Mouse (Mus musculus) neural tube, embryonic 13.5 days (tissue): ENCODE results near the gene Olfr222. TPM values are rescaled to one million over a fixed set of nuclear protein-coding genes. Genes with fewer than 3 reads are reported as not detected.

Experiments
- ATAC-seq: fragments of 200-750 bp; cut with Nextera tagmentation; 2 replicates; pipeline ENCODE4 v1.8.0; 2017; ENCODE audit warnings: low read depth, mild to moderate bottlenecking, moderate TSS enrichment, moderate library complexity
- H3K27ac ChIP-seq: fragments of 300-500 bp; sonication (generic); replicated peaks from 2 replicates; pipeline ENCODE4 v1.5.1; 2015; ENCODE audit warnings: moderate library complexity, mild to moderate bottlenecking, inconsistent platforms
- H3K27me3 ChIP-seq: fragments of 300-500 bp; sonication (generic); 2 replicates; pipeline ENCODE4 v1.6.1; 2015; ENCODE audit warnings: mild to moderate bottlenecking, inconsistent platforms
- H3K36me3 ChIP-seq: fragments of 300-500 bp; sonication (generic); 2 replicates; pipeline ENCODE4 v1.6.1; 2015; ENCODE audit warnings: mild to moderate bottlenecking, inconsistent platforms
- H3K4me1 ChIP-seq: fragments of 300-500 bp; sonication (generic); replicated peaks from 2 replicates; pipeline ENCODE4 v1.6.1; 2015; ENCODE audit warnings: inconsistent platforms
- H3K4me2 ChIP-seq: fragments of 300-500 bp; sonication (generic); 2 replicates; pipeline ENCODE4 v1.6.1; 2015; ENCODE audit warnings: inconsistent platforms, mild to moderate bottlenecking, moderate library complexity
- H3K4me3 ChIP-seq: fragments of 300-500 bp; sonication (generic); 2 replicates; pipeline ENCODE4 v1.5.1; 2015; ENCODE audit warnings: mild to moderate bottlenecking, inconsistent platforms
- H3K9ac ChIP-seq: fragments of 300-500 bp; sonication (generic); 2 replicates; pipeline ENCODE4 v1.6.1; 2015; ENCODE audit warnings: moderate library complexity, mild to moderate bottlenecking, inconsistent platforms
- H3K9me3 ChIP-seq: fragments of 300-500 bp; sonication (generic); 2 replicates; pipeline ENCODE4 v1.6.1; 2016; ENCODE audit warnings: inconsistent platforms
- WGBS: fragments of 180-500 bp; shearing (Covaris S2); methylation state at CpG from one replicate; pipeline ENCODE4 v1.1.7; 2015; 5-methylcytosine and 5-hydroxymethylcytosine counted together
- polyA plus RNA-seq: library from polyadenylated mRNA; unstranded; fragments of >200 nt; fragmentation: Nextera tagmentation; extraction: Ambion mirVana; gene quantifications from 2 replicates; pipeline ENCODE4 v1.2.1, GENCODE M21; 2015

The Olfr222 gene
- polyA plus RNA-seq, 1 experiment from 2014 or later = not detected

DNA sequence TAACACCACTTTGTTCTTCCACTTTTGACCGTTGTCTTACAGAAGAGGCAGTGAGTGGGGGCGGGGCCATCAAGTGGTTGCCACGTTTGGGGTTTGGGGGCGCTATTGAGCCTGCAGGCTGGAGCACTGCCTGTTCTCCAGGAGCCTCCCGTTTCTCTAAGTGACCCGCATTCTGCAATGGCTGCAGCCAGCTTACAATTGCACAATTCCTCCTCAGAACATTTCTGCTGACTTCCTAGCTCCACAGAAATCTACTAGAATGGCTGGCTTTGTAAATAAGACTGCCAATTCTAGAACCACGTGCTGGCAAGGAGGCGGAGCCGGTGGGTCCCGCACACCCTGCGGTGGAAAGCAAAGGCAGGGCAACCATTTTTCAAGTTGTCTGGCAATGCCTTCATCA lies 37.6 kb downstream of the Olfr222 start:
- Histone ChIP-seq H3K36me3 (no peaks in the 10 kb centered on the region), H3K27me3 (no peaks in the 10 kb centered on the region), H3K4me3 (no peak overlapping the region), H3K4me2 (0 out of 2 replicates have a peak overlapping the region, but pooled peaks have one; percentile 17), H3K27ac (no peak overlapping the region; the same call in 1 of the 2 replicates), H3K9me3 (no peaks in the 10 kb centered on the region), H3K4me1 (0 out of 2 replicates have a peak, but pooled peaks cover 8% of the 10 kb centered on the region), H3K9ac (no peak overlapping the region)
- WGBS = 34% methylated on average over 11 of the region's 11 CpGs
- ATAC-seq = no peak

DNA sequence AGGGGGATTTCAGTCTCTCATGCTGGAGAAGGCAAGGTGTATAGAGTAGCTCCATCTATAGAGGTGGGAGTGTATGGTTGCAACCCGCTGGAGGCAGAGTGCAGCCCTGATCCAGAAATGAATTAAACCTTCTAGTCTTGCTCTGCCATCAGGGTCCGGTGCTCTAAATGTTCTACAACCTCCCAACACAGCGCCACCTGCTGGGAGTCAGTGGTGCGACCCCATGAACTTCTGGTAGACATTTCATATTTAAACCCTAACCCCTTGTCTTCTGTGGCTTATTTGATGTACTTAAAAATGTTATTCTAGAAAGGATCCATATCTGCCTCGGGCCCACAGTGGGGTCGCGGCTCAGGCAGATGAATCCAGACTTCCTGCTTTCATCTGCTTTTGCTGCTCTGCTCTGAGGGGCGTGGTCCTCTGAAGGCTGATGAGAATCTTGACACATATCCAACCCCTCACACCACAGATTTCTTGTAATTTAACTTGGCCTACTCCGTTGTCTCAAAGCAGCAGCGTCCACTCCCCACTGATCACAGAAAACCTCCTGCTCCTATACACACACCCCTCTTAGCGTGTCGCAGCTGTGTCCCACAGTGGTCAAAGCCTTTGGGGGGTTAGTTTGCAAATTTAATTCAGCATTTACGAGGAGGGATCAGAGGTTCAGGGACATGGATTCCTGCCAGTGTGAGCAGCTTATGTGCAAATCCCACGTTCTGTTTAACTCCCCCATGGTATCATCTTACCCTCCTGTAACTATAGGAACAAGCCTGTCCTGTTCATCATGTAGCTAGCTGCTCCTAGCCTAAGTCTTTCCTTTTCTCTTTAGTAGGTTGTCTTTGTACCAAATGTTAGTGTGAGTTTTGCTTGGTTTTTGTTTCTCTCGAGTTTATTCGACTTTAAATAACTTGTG lies 38.6 kb downstream of the Olfr222 start:
- H3K9me3 ChIP-seq = no peaks in the 10 kb centered on the region
- H3K4me3 ChIP-seq = no peak overlapping the region
- H3K36me3 ChIP-seq = no peaks in the 10 kb centered on the region
- H3K4me1 ChIP-seq = 0 out of 2 replicates have a peak, but pooled peaks cover 8% of the 10 kb centered on the region
- no peak overlapping the region for H3K4me2 ChIP-seq
- 72% methylated on average over 16 of the region's 16 CpGs for WGBS
- H3K27me3 ChIP-seq = no peaks in the 10 kb centered on the region
- ATAC-seq = no peak
- H3K9ac ChIP-seq = no peak overlapping the region
- H3K27ac ChIP-seq = no peak overlapping the region

DNA sequence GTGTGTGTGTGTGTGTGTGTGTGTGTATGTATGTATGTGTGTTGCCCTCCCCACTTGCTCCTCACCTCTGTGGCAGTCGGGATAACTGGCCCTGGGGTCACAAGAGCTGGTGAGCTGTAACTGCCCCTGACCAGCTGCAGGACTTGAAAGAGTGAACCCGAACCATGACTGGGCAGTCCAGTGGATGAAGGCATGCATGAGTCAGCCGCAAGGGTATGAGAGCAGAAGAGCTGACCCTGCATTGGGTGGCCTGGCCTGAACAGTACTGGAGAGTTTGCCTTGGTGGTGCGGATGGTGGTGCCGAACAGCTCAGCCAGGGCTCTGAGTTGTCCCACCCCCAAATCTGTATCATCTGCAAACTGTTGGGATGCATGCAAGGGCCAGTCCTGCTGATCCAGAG lies 44.5 kb downstream of the Olfr222 start:
- WGBS = 77% methylated on average over 5 of the region's 5 CpGs
- Histone ChIP-seq H3K36me3 (no peaks in the 10 kb centered on the region), H3K4me2 (no peak overlapping the region), H3K27me3 (no peaks in the 10 kb centered on the region), H3K4me3 (no peak overlapping the region), H3K27ac (0 out of 2 replicates have a peak overlapping the region, but pooled peaks have one; percentile 24), H3K4me1 (peaks cover 8% of the 10 kb centered on the region), H3K9ac (no peak overlapping the region; the same call in 1 of the 2 replicates), H3K9me3 (no peaks in the 10 kb centered on the region)
- no peak for ATAC-seq

DNA sequence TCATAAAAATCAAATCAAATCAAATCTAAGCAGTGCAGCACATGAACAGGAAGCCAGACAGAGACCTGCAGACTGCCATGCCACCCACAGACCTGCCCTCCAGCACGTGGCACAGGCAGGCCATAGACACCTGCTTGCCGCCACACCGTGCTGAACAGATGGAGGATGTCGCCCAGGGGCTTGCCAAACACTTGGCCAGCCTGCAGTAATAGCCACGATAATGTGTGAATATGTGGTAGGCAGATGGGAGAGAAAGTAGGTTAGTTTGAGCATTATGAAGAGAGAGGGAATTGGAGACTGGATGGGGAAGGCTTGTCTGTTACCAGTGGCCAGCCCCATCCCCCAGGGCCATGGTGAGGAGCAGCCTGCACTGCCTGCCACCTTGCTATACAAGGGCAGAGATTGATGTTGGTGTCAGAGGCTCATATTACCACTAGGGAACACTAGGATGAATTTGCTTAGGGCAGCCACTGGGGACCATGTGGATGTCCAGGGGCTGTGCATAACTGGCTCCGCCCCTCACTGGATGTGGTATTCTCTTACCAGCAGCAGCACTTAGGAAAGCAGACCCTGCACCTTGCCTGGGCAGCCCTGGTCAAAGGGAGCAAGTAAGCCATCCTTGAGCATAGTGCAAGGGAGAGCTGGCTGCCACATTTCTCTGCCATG lies 45.0 kb downstream of the Olfr222 start:
- peaks cover 8% of the 10 kb centered on the region for H3K4me1 ChIP-seq
- no peaks in the 10 kb centered on the region for H3K27me3 ChIP-seq
- peak overlapping the region; percentile 23; the same call in 1 of the 2 replicates for H3K9ac ChIP-seq
- H3K9me3 ChIP-seq = no peaks in the 10 kb centered on the region
- 0 out of 2 replicates have a peak overlapping the region, but pooled peaks have one; percentile 24 for H3K27ac ChIP-seq
- 56% methylated on average over 6 of the region's 6 CpGs for WGBS
- no peaks in the 10 kb centered on the region for H3K36me3 ChIP-seq
- no peak overlapping the region for H3K4me3 ChIP-seq
- no peak for ATAC-seq
- H3K4me2 ChIP-seq = no peak overlapping the region

DNA sequence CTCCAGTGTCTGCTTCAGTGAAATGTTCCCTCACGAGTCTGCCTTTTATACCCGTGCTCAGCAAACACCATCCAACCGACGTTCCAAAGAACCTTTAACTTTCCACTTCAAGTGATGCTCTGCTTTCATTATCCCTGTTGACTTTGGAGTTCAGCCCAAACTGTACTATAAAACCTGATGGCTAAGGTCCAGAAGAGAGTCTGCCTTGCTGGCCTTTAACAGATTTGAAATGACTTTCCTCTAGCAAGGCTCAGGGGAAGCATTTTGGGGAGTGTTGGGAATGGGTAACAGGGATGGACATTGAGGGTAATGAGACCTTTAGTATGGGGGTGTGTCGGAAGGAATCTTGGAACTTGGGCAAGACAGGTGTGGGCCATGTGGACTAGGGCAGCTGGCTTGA lies 45.8 kb downstream of the Olfr222 start:
- H3K4me2 ChIP-seq = no peak overlapping the region
- H3K9ac ChIP-seq = no peak overlapping the region
- H3K4me3 ChIP-seq = no peak overlapping the region
- no peaks in the 10 kb centered on the region for H3K9me3 ChIP-seq
- H3K27me3 ChIP-seq = no peaks in the 10 kb centered on the region
- H3K4me1 ChIP-seq = peaks cover 8% of the 10 kb centered on the region
- ATAC-seq = no peak
- no peaks in the 10 kb centered on the region for H3K36me3 ChIP-seq
- H3K27ac ChIP-seq = no peak overlapping the region
- 86% methylated on average over 5 of the region's 5 CpGs for WGBS

DNA sequence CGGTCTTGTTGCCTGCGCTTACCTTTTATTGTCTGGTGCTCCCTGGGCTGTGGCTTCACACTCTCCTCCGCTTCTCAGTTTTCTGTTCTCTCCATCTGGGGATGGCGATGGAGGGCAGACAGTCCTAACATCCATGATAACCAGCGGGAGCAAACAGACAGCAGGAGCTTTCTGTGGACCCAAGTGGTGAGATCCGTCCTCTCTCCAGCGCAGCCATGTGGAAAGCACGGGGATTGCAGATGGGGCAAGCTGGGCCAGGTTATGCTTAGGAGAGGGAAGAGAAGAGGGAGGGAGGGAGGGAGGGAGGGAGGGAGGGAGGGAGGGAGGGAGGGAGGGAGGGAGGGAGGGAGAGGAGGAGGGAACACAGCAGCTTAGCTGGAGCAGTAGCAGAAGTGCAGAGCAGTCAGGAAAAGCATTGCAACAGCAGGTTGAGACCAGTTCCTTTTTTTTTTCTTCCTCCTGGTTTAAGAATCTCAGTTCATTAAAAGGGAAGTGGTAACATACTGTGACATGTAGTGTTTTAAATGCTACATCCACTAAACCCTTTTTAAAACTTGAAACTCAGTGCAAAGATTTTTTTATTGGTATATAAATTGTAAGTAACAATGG lies 49.5 kb downstream of the Olfr222 start, which contains the start of gene Zkscan17:
Gene Zkscan17 (minus strand): TSS at position 280 of the 609 bp plus-strand sequence.
- H3K9ac ChIP-seq = no peak within 1 kb of the TSS
- no peaks in the 10 kb centered on the region for H3K36me3 ChIP-seq
- H3K4me3 ChIP-seq = no peak within 1 kb of the TSS
- H3K27me3 ChIP-seq = no peaks in the 10 kb centered on the region
- WGBS = 57% methylated on average over 8 of the region's 8 CpGs
- H3K4me2 ChIP-seq = no peak within 1 kb of the TSS
- H3K27ac ChIP-seq = no peak within 1 kb of the TSS
- no peaks in the 10 kb centered on the region for H3K9me3 ChIP-seq
- no peak for ATAC-seq
- H3K4me1 ChIP-seq = peaks cover 8% of the 10 kb centered on the region

DNA sequence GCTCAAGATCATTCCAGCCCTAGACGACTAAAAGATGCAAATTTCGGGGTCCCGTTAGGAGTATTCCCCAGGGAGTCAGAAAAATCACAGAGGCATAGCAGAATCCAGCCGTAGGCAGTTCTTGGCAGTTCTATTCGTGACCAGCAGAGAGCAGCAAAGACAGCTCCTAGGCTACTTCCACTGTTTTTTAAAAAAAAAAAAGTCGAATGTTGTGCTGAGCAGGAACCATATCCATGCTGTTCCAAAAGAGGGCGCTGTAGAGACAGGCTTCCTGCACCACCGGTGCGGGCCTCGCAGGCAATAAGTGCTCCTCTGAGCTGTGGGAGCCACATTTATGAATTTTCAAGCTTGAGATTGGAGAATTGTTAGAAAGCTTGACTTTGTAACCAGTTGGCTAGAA lies 50.8 kb downstream of the Olfr222 start:
- Histone ChIP-seq H3K9ac (no peak overlapping the region), H3K9me3 (no peaks in the 10 kb centered on the region), H3K27ac (no peak overlapping the region), H3K4me1 (no peaks in the 10 kb centered on the region), H3K36me3 (no peaks in the 10 kb centered on the region), H3K4me3 (no peak overlapping the region), H3K27me3 (no peaks in the 10 kb centered on the region), H3K4me2 (no peak overlapping the region)
- WGBS = 8% methylated on average over 10 of the region's 10 CpGs
- no peak for ATAC-seq

DNA sequence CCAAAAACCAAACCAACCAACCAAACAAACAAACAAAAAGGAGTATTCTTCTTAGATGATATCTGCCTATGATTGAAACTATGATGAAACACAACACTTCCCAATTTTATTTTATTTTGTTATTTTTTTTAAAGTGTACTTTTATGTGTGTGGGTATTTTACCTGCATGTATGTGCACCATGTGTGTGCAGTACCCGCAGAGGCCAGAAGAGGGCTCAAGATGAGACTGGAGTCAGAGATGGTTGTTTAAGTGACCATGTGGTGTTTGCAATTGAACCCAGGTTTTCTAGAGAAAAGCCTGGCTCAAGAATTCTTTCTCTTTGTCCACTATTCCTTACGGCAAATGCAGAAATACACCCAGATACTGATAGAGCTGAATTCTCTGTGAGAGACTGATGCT lies 51.9 kb downstream of the Olfr222 start:
- Histone ChIP-seq H3K27me3 (no peaks in the 10 kb centered on the region), H3K4me3 (no peak overlapping the region), H3K9ac (no peak overlapping the region), H3K36me3 (no peaks in the 10 kb centered on the region), H3K4me2 (no peak overlapping the region), H3K27ac (no peak overlapping the region), H3K9me3 (no peaks in the 10 kb centered on the region), H3K4me1 (0 out of 2 replicates have a peak, but pooled peaks cover 8% of the 10 kb centered on the region)
- 96% methylated on average over 2 of the region's 2 CpGs for WGBS
- ATAC-seq = no peak

Other genes with a start within 250 kb of the Olfr222 start
- not detected in 2 replicates for gene Prss38, start 200.6 kb downstream of the Olfr222 start, polyA plus RNA-seq
- gene Jmjd4, start 126.2 kb downstream of the Olfr222 start, polyA plus RNA-seq = 15.0 and 15.2 TPM in 2 replicates
- 471 and 491 TPM in 2 replicates for gene Snap47, start 125.0 kb downstream of the Olfr222 start, polyA plus RNA-seq
- gene Zfp867, start 103.8 kb downstream of the Olfr222 start, polyA plus RNA-seq = 12.2 TPM in 2 replicates
- 13.6 and 14.1 TPM in 2 replicates for gene Zkscan17, start 49.5 kb downstream of the Olfr222 start, polyA plus RNA-seq
- gene Nlrp3, start 34.7 kb downstream of the Olfr222 start, polyA plus RNA-seq = 0.04 TPM in 1 of 2 replicates, not detected in the other
- not detected in 2 replicates for gene Olfr223, start 17.1 kb upstream of the Olfr222 start, polyA plus RNA-seq
- 58.2 and 73.5 TPM in 2 replicates for gene Mprip, start 85.1 kb upstream of the Olfr222 start, polyA plus RNA-seq
- gene Pld6, start 211.4 kb upstream of the Olfr222 start, polyA plus RNA-seq = 3.4 and 4.1 TPM in 2 replicates
- 35.0 and 35.9 TPM in 2 replicates for gene Flcn, start 233.8 kb upstream of the Olfr222 start, polyA plus RNA-seq